Mouse (Mus musculus) lung, embryonic 14.5 days (tissue): ENCODE measurements around the gene Nup205. TPM values are rescaled to one million over a fixed set of nuclear protein-coding genes. Genes with fewer than 3 reads are reported as not detected.
A peak's percentile ranks its signal among the peaks of the same experiment; 100 is the strongest.

Experiments
- ATAC-seq: fragments of 200-750 bp; cut with Nextera tagmentation; 2 replicates; pipeline ENCODE4 v1.8.0; 2017; ENCODE audit warnings: mild to moderate bottlenecking, moderate TSS enrichment, moderate library complexity; ENCODE audit not compliant: insufficient read depth
- DNase-seq: peaks from one replicate; pipeline ENCODE4 v3.0.0-alpha.2; 2015
- H3K27ac ChIP-seq: fragments of 300-500 bp; sonication (generic); 2 replicates; pipeline ENCODE4 v1.5.1; 2014; ENCODE audit warnings: low read depth, mild to moderate bottlenecking, moderate library complexity
- H3K27me3 ChIP-seq: fragments of 300-500 bp; sonication (generic); 2 replicates; pipeline ENCODE4 v1.6.1; 2014; ENCODE audit warnings: low read length, control low read depth; ENCODE audit not compliant: insufficient read depth
- H3K36me3 ChIP-seq: fragments of 300-500 bp; sonication (generic); 2 replicates; pipeline ENCODE4 v1.6.1; 2014; ENCODE audit warnings: control low read depth; ENCODE audit not compliant: insufficient read depth
- H3K4me1 ChIP-seq: fragments of 300-500 bp; sonication (generic); 2 replicates; pipeline ENCODE4 v1.6.1; 2014; ENCODE audit warnings: antibody characterized with exemption, control low read depth; ENCODE audit not compliant: insufficient read depth
- H3K4me2 ChIP-seq: fragments of 300-500 bp; sonication (generic); 2 replicates; pipeline ENCODE4 v1.6.1; 2014; ENCODE audit warnings: mild to moderate bottlenecking
- H3K4me3 ChIP-seq: fragments of 300-500 bp; sonication (generic); 2 replicates; pipeline ENCODE4 v1.5.1; 2014; ENCODE audit warnings: low read depth, low read length
- H3K9ac ChIP-seq: fragments of 300-500 bp; sonication (generic); 2 replicates; pipeline ENCODE4 v1.6.1; 2014
- H3K9me3 ChIP-seq: fragments of 300-500 bp; sonication (generic); 2 replicates; pipeline ENCODE4 v1.6.1; 2016; ENCODE audit warnings: low read depth, low read length, control low read depth
- CTCF ChIP-seq: IDR thresholded peaks from 2 replicates; pipeline ENCODE4 v1.5.1; 2016; ENCODE audit warnings: antibody characterized with exemption, low read depth
- WGBS: fragments of 180-500 bp; shearing (Covaris S2); extraction: QIAGEN DNeasy Blood & Tissue Kit; methylation state at CpG from one replicate; pipeline ENCODE4 v1.1.7; 2014; 5-methylcytosine and 5-hydroxymethylcytosine counted together
- polyA plus RNA-seq: library from polyadenylated mRNA; unstranded; fragments of >200 nt; fragmentation: Nextera tagmentation; extraction: Ambion mirVana; gene quantifications from 2 replicates; pipeline ENCODE4 v1.2.1, GENCODE M21; 2014

Gene Nup205
- polyA plus RNA-seq, 1 experiment from 2014 or later = 65.3 TPM

GRCm38 (mm10) chr6:35245086-35245485 lies 67.9 kb downstream of the Nup205 start:
- Histone ChIP-seq H3K36me3 (peaks cover 72% of the 10 kb centered on the region), H3K27ac (no peak overlapping the region), H3K9ac (no peak overlapping the region), H3K27me3 (no peaks in the 10 kb centered on the region), H3K4me2 (no peak overlapping the region), H3K4me3 (no peak overlapping the region), H3K4me1 (no peaks in the 10 kb centered on the region), H3K9me3 (no peaks in the 10 kb centered on the region)
- TF ChIP-seq CTCF = peak; percentile 46
- ATAC-seq = no peak
- 45% methylated on average over 5 of the region's 5 CpGs for WGBS
- DNase-seq = peak; percentile 67

DNA sequence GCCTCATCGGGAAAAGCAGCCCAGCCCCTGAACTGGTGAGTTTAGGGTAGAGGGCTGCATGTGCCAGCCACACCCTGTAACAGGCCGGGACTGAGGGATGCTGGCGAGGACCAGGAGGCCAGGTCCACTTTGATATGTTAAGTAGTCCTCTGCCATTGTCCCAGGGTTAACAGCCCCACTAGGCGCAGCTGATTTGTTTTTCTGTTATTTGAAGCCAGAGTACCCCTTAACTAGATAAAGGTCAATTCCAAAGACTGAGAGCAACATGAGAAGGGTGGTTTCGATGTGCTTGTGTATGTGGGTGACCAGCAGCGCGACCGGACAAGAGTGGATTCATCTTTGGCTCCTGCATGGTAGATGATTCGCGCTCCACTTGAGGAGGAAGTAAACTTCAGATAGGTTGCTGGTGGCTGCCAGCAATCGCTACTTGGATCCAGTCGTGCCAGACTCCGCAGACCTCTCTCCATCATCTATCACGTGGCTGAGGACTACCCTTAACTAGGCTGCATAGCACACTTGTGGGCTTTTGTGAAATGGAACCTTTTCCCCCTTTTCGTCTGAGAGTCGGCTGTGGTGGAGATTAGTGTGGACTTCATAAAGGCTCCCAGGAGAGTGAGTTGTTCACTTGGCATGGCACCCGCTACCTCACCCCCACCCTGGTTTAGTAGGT lies 74.7 kb downstream of the Nup205 start:
- H3K4me2 ChIP-seq = peak overlapping the region; percentile 78
- peak overlapping the region; percentile 5 for H3K9ac ChIP-seq
- peak overlapping the region; percentile 47; the same call in 1 of the 2 replicates for H3K27ac ChIP-seq
- ATAC-seq = peak; percentile 7; the same call in 1 of the 2 replicates
- no peaks in the 10 kb centered on the region for H3K27me3 ChIP-seq
- DNase-seq = no peak
- 64% methylated on average over 17 of the region's 17 CpGs for WGBS
- peaks cover 18% of the 10 kb centered on the region for H3K4me1 ChIP-seq
- peaks cover 6% of the 10 kb centered on the region for H3K36me3 ChIP-seq
- no peaks in the 10 kb centered on the region for H3K9me3 ChIP-seq
- H3K4me3 ChIP-seq = peak overlapping the region; percentile 71
- TF ChIP-seq CTCF = no peak

DNA sequence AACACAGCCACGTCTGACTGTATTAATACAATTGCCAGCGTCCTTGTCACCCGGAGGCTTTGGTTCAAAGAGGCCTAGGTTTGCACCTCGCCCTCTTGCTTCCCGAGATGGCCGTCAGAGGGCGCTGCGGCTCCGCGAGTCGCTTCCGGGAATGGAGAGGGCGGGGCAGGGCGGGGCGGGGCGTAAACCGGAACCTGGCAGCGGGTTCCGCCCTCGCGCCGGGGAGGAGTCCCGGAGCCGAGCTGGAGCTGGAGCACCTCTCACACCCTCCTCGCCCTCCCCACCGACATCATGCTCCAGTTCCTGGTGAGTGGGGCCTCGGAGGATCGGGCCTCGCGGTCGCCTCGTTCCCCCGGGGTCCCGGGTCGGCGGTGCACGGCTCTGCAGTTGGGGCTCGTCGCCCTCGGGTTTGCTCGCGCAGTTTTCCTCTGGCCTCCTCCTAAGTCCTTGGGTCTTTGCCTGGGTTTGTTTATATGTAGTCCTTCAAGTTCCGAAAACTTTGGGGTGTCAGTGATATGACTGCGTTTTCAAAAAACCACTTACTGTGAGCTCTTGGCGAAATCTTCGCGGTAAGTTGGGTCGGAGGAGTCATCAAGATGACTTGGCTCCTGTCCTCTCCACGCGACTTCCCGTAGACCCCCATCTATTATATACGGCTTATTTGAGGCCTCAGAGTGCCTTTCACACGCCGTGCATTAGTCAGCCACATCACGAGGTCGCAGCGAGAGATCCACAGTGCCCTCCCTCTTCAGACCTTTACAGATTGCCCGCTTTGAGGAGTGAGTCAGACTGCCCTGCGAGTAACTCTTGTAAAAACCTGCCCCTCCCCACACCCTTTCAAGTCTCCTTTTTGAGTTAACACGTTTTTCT lies 75.5 kb downstream of the Nup205 start:
- WGBS = under 1% methylated on average over 60 of the region's 60 CpGs
- DNase-seq (peak; percentile 93), ATAC-seq (peak; percentile 88)
- peak overlapping the region; percentile 86 for H3K27ac ChIP-seq
- peak overlapping the region; percentile 71 for H3K4me3 ChIP-seq
- no peaks in the 10 kb centered on the region for H3K9me3 ChIP-seq
- peak; percentile 88 for TF ChIP-seq CTCF
- peaks cover 22% of the 10 kb centered on the region for H3K4me1 ChIP-seq
- H3K27me3 ChIP-seq = no peaks in the 10 kb centered on the region
- 0 out of 2 replicates have a peak, but pooled peaks cover under 1% of the 10 kb centered on the region for H3K36me3 ChIP-seq
- peak overlapping the region; percentile 78 for H3K4me2 ChIP-seq
- peak overlapping the region; percentile 80 for H3K9ac ChIP-seq

DNA sequence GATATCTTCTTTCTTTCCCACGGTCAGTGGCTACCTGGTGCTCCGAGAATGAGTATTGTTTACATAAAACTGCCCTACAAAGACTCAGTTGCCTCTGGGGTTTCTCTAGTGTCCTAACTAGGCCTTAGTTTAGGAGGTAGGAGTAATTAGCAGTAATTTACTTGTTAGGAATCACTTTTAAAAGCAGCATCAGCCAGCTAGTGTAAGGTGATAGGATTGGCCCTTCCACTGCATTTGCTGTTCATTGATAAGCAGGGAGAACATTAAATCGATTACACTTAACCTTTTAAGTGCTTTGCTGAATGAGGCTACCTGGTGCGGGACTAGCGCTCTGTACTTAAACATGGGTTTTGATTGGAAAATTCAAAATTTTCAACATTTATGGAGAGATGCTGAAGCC lies 76.3 kb downstream of the Nup205 start:
- Histone ChIP-seq H3K27ac (peak overlapping the region; percentile 86; the same call in 1 of the 2 replicates), H3K9me3 (no peaks in the 10 kb centered on the region), H3K27me3 (no peaks in the 10 kb centered on the region), H3K4me1 (peaks cover 27% of the 10 kb centered on the region), H3K4me3 (peak overlapping the region; percentile 71), H3K9ac (peak overlapping the region; percentile 80), H3K36me3 (no peaks in the 10 kb centered on the region), H3K4me2 (peak overlapping the region; percentile 78)
- ATAC-seq = no peak
- TF ChIP-seq CTCF = no peak
- DNase-seq = no peak
- WGBS = 36% methylated on average over 5 of the region's 5 CpGs

DNA sequence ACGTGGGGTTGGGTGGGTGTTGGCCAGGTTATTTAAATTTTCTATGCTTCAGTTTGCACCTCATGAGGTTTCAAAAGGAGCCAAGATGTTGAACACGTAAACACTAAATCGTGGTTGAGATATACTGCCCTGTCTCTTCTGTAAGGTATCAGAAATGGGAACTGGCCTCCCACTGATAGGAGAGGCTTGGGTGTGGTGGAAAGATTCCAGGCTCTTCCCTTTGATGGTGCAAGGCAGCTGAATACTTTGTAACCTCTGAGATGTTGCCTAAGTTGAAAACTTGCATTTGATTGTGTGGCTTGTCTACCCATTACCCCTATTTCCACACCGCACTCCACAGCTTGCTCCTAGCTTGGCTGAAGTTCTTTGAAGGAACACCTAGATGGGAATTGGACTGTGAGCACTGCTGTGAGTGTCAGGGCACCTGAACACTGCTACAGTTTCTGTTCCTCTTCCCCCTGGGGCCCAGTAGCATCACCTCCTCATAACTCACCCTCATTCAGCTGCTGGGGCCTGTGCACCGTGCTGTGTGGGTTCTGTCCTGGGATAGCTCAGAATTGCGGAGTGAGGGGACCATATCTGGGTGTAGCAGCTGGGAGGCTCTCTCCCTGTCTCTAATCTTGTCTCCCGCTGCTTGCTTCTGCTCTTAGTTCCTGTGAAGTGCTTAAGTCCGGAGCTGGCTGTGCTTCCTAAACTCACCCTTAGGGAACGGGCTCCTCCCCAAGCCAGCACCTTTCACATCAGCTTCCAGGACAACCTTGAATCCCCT lies 77.1 kb downstream of the Nup205 start:
- DNase-seq = no peak
- WGBS = 40% methylated on average over 9 of the region's 9 CpGs

DNA sequence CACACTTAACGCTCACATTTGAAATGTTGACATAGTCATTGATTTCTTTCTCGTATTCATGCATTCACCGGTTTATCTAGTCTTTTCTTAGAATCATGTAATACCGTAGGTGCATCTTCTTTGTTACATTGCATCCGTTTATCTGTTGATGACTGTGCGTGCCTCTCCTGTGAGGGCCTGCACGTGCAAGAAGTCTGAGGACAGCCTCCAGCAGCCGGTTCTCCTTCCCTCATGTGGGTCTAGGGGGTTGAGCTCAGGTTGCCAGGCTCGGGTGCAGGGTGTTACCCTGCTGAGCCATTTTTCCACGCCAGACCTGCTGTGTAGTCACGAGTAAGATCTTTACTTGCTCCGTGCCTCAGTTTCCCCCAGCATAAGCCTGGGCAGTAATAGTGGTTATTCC lies 77.8 kb downstream of the Nup205 start:
- no peaks in the 10 kb centered on the region for H3K27me3 ChIP-seq

More for the DNA sequence above, 77.1 kb downstream of the Nup205 start:
- peak overlapping the region; percentile 78 for H3K4me2 ChIP-seq
- no peak for ATAC-seq
- peak overlapping the region; percentile 63 for H3K27ac ChIP-seq
- peaks cover 27% of the 10 kb centered on the region for H3K4me1 ChIP-seq
- H3K36me3 ChIP-seq = no peaks in the 10 kb centered on the region
- TF ChIP-seq CTCF = no peak
- peak overlapping the region; percentile 71 for H3K4me3 ChIP-seq
- peak overlapping the region; percentile 80 for H3K9ac ChIP-seq
- no peaks in the 10 kb centered on the region for H3K9me3 ChIP-seq
- H3K27me3 ChIP-seq = no peaks in the 10 kb centered on the region

More for the DNA sequence above, 77.8 kb downstream of the Nup205 start:
- Histone ChIP-seq H3K4me3 (0 out of 2 replicates have a peak overlapping the region, but pooled peaks have one; percentile 0), H3K4me2 (peak overlapping the region; percentile 78), H3K9me3 (no peaks in the 10 kb centered on the region), H3K9ac (peak overlapping the region; percentile 80; the same call in 1 of the 2 replicates), H3K27ac (no peak overlapping the region; the same call in 1 of the 2 replicates), H3K4me1 (peaks cover 27% of the 10 kb centered on the region), H3K36me3 (no peaks in the 10 kb centered on the region)
- ATAC-seq = no peak
- no peak for DNase-seq
- 69% methylated on average over 12 of the region's 12 CpGs for WGBS
- no peak for TF ChIP-seq CTCF
